Mouse (Mus musculus) megakaryocyte progenitor cell, adult 5-6 weeks (primary cell): ENCODE measurements around the gene Zbed6. TPM values are rescaled to one million over a fixed set of nuclear protein-coding genes. Genes with fewer than 3 reads are reported as not detected.
A peak's percentile ranks its signal among the peaks of the same experiment; 100 is the strongest.

Experiments
- ATAC-seq: replicated peaks from 2 replicates; pipeline ENCODE4 v1.8.0; 2016; ENCODE audit warnings: mild to moderate bottlenecking, moderate TSS enrichment, inconsistent platforms; ENCODE audit not compliant: poor library complexity
- total RNA-seq, 2 experiments: library from RNA; stranded (forward) in 1 of 2; stranded (reverse) in 1 of 2; fragments of 157-497, 149-512 nt in 1 of 2; fragments of 200-1000 nt in 1 of 2; gene quantifications; 2 replicates each; pipeline versions ENCODE4 v1.2.3 to v1.2.4; 2015 to 2017

Zbed6 gene
- total RNA-seq, 2 experiments from 2014 or later, result 12.8 to 14.9 TPM

- ATAC-seq, result no peak
These were observed 3.7 kb upstream of the Zbed6 start for GRCm38 (mm10) chr1:133664203-133664970.

GRCm38 (mm10) chr1:133663427-133663826, 2.7 kb upstream of the Zbed6 start:
- no peak for ATAC-seq

DNA sequence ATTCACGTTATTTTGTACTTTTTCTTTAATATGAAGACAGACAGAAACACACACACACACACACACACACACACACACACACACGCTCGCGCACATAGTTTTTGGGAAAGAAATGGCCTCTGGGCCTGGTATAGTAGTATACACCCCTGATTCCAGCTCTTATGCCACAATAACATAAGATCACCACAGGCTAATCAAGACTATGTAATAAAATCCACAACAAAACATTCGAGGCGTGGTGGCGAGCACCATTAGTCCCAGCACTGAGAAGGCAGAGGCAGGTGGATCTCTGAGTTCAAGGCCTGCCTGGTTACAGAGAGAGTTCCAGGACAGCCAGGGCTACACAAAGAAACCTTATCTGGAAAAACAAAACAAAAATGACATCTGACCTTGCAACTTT, 2.3 kb upstream of the Zbed6 start:
- no peak for ATAC-seq

GRCm38 (mm10) chr1:133661203-133661933, 683 bp upstream of the Zbed6 start, which contains the start of gene Gm38394:
TSS of gene Gm38394 (minus strand) at chr1:133661318.
- peak; percentile 100 for ATAC-seq

- no peak for ATAC-seq
These were observed 1.8 kb downstream of the Zbed6 start for GRCm38 (mm10) chr1:133658878-133659277.

DNA sequence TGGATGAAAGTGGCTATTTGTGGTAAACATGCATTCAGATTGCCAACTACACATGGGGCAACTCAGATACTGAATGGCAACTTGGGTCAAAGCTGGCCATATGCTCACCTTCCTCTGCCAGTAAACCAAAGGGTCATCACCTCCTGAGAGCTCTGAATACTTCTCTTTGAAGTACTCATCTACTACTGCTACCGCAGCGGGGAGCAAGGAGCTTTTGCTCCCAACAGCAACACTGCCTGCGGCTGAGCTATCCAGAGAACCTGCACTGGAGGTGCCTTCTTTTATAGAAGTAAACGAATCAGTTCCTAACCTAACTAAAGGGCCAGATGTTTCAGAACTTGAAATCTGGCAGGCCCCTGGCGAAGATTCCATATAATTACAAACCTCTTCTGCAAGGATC, 3.9 kb downstream of the Zbed6 start:
- no peak for ATAC-seq

GRCm38 (mm10) chr1:133653033-133653432, 7.7 kb downstream of the Zbed6 start:
- no peak for ATAC-seq

DNA sequence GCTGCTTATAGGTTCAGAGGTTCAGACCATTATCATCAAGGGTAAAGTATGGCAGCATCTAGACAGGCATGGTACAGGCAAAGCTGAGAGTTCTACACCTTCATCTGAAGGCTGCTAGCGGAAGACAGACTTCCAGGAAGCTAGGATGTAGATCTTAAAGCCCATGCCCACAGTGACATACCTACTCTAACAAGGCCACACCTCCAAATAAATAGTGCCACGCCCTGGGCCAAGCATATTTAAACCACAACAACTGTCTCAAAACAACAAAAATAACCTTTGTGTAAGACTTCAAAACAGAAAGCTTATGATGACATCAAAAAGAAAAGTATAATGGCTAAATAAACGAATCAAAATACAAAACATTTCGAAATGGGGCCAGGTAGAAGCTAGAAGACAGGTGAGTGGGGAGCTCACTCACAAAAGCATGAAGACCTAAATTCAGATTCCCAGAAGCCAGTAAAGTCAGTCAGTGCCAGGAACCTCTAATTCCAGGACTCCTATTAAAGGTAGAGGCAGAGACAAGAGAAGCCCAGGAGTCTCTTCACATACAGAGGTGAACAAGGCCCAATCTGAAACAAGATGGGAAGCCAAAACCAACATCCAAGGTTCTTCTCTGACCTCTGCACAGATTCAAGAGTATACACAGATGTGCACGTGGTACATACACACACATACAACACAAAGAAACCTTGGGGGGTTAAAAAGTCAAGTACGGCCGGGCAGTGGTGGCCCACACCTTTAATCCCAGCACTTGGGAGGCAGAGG, 10.2 kb downstream of the Zbed6 start:
- ATAC-seq, result no peak

- ATAC-seq, result no peak
These were observed 15.0 kb downstream of the Zbed6 start for GRCm38 (mm10) chr1:133645652-133646051.

GRCm38 (mm10) chr1:133641163-133641562, 19.5 kb downstream of the Zbed6 start:
- no peak for ATAC-seq

DNA sequence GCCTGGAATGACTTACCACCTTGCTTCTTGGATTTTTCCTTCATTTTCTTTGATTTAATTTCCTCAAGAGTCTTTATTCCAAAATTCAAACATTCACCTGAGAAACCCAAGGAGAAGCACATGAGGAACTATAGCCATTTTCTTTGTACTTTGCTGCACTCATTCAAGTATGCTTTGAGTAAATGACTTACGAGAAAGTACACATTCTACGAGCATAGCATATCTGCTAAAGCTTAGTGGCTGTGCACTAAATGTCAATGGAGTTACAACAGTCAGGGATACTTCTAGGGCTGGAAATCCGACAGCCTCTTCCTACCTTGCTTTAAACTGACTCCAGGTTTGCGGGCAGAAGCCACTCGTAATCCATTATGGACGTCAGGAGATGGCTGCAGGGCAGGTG, 22.2 kb downstream of the Zbed6 start:
- no peak for ATAC-seq

DNA sequence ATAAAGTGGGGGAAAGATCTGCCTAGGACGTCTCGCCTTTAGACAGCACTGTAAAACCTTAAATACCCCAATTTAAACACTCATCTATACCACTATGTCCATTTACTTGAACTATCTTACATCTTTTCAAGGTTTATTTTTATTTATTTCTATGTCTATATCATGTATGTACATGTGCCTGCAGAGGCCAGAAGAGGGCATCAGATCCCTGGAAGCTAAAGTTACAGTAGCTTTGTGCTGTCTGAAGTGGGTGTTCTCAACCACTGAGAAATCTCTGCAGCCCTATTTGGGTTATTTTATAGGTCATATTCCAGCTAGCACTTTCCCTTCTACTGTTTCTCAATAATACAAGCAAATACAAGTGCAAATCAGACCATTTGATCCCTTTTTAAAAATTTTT, 28.5 kb downstream of the Zbed6 start:
- ATAC-seq, result no peak

- no peak for ATAC-seq
These were observed 35.6 kb downstream of the Zbed6 start for GRCm38 (mm10) chr1:133625052-133625451.

- peak; percentile 59 for ATAC-seq
These were observed 42.4 kb downstream of the Zbed6 start for GRCm38 (mm10) chr1:133618311-133618710.

DNA sequence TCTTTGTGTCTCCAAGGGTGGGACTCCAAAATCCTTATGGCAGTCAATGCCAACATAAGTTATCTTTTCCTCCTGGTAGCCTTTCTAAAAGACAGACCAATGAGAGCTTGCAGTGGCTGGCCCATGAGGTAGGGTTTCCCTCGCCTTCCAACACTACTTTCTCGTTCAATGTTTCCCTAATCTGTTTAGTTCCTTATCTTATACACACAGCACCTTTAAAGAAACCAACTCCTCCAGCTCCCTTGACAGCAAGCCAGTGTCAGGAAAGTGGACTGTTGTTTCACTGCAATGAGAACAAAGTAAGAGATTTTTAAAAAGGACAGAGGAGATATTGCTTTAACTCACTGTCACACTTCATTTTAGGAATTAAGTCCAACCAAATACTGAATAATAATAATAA, 42.8 kb downstream of the Zbed6 start:
- ATAC-seq, result peak; percentile 79

GRCm38 (mm10) chr1:133613817-133614216, 46.9 kb downstream of the Zbed6 start:
- peak; percentile 27; the same call in 1 of the 2 replicates for ATAC-seq

GRCm38 (mm10) chr1:133611436-133611835, 49.2 kb downstream of the Zbed6 start:
- ATAC-seq, result no peak

DNA sequence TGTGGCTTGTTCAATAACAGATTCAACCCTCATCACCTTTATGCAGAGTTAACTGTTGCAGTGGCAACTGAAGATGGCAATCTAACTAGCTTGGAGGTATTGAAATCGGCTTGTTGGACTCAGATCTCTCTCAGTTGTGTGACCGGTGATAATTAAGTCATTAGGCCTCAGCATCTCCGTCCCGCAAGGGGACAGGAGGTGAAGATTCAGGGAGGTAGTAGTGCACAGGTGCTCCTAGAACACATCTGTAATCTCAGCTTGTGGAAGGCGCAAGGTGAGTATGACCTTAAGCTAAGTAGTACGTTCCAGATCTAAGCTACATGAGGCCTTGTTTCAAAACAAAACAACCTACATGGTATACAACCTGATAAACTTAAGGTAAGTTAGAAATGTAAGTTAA, 50.1 kb downstream of the Zbed6 start:
- ATAC-seq, result no peak

DNA sequence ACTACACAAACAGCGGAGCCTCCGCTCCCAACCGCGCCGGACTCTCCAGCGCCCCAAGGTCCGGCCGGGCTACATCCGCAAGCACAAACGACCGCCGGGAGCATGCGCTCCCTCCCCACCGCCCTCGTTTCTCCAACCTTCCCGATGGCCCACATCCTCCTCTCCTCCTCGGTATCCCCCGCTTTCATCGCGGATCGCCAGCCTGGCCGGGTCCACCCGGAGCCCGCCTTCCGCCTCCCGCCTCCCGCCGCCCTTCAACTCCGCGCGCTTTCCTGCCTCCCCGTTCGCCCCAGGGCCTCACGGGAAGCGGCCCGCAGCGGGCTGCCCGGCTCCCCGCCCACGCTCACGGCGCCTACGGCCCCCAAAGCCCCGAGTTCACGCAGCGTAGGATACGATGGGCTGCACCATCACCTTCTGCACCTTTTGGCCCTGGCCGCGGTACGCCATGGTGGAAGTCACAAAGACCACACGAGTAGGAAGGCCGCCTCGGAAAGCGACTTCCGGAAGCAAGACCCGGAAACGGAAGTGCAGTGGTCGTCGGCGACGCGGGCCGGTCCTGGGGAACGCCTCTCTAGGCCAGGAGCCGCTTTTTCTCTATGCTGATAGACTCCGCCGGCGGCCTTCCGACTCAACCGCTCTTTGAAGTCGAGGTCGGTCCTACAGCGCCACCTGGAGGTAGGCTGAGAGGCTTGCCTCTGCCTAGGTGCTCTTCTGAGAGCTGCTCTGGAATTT, 50.7 kb downstream of the Zbed6 start, which contains the start of gene Snrpe:
TSS of gene Snrpe (minus strand) at position 521 of the 732 bp plus-strand sequence.
- peak; percentile 97 for ATAC-seq
